Comparison of ENCODE assay signal across 9 mouse cellular contexts in the genomic region with DNA sequence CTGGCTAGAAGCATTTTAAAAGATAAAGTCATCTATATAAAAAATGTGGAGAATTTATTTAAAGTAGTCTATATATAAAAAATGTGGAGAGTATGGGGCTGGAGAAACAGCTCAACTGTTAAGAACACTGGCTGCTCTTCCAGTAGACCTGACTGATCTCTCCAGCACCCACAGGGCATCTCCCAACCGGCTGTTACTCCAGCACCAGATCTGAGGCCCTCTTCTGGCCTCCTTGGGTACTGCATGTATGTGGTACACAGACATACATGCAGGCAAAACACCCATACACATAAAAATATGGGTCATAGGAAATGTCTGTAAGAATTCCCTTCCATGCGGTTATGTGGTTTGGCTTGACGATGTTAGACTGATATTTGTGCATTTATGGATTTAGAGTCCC. TPM values are rescaled to one million over a fixed set of nuclear protein-coding genes. Genes with fewer than 3 reads are reported as not detected.
DNase-seq lines count a peak whose midpoint lies in the region; ATAC-seq and TF ChIP-seq lines count a peak whose summit lies in the region.
"Had no signal": no experiment of that assay in that cellular context is flagged by ENCODE, and none has a peak within 500 bp of the region (broad histone marks: within the 10 kb centered on the region; RNA-seq: fewer than 3 reads in every experiment).

No protein-coding gene starts in this region.

- peak; percentile 75 for TF ChIP-seq CTCF in liver, postnatal 0 days (IDR thresholded peaks at IDR 0.05; ENCODE audit: low read depth)

- no peak overlapping the region for H3K9ac ChIP-seq in midbrain, embryonic 14.5 days (replicated peaks; ENCODE audit: low read length)
- no peak overlapping the region for H3K9ac ChIP-seq in midbrain, embryonic 13.5 days (replicated peaks)
- no peak overlapping the region for H3K9ac ChIP-seq in liver, postnatal 0 days (replicated peaks)
- H3K9ac ChIP-seq: hindbrain, embryonic 15.5 days had no signal

- no peak for TF ChIP-seq EP300 in liver, postnatal 0 days (IDR thresholded peaks at IDR 0.05; ENCODE audit: low read depth)

- peak; percentile 4 for DNase-seq in cerebellum, adult 9-10 months
- no peak for DNase-seq in cerebellum, adult 9-11 months
- peak; percentile 40 for DNase-seq in midbrain, embryonic 14.5 days
- peak; percentile 66 to 73 for DNase-seq in adrenal gland, postnatal 36 days
- peak; percentile 32 to 49 for DNase-seq in heart, postnatal 10 days
- DNase-seq in liver, postnatal 0 days, result peak; percentile 76
- peak; percentile 21 to 46 for DNase-seq in spleen, postnatal 14 days (ENCODE audit: low spot score in 2 of 2)

- 49% methylated on average over 3 of the region's 3 CpGs for WGBS in midbrain, embryonic 14.5 days
- 52% methylated on average over 3 of the region's 3 CpGs for WGBS in midbrain, embryonic 13.5 days
- 35% methylated on average over 3 of the region's 3 CpGs for WGBS in liver, postnatal 0 days (ENCODE audit: insufficient replicate concordance)

- no peaks in the 10 kb centered on the region for H3K27me3 ChIP-seq in midbrain, embryonic 14.5 days (ENCODE audit: control insufficient read depth, insufficient read depth, low read length)
- H3K27me3 ChIP-seq in midbrain, embryonic 13.5 days, result no peaks in the 10 kb centered on the region
- H3K27me3 ChIP-seq in liver, postnatal 0 days (ENCODE audit: insufficient read depth, low read length), result no peaks in the 10 kb centered on the region
- H3K27me3 ChIP-seq: hindbrain, embryonic 15.5 days had no signal

- H3K27ac ChIP-seq in midbrain, embryonic 14.5 days (replicated peaks; ENCODE audit: low read depth, low read length), result no peak overlapping the region
- H3K27ac ChIP-seq in midbrain, embryonic 13.5 days, result no peak overlapping the region
- no peak overlapping the region for H3K27ac ChIP-seq in liver, postnatal 0 days (ENCODE audit: low read depth)
- H3K27ac ChIP-seq: hindbrain, embryonic 15.5 days had no signal

- H3K36me3 ChIP-seq in midbrain, embryonic 14.5 days (ENCODE audit: control insufficient read depth, insufficient read depth, low read length), result no peaks in the 10 kb centered on the region
- no peaks in the 10 kb centered on the region for H3K36me3 ChIP-seq in midbrain, embryonic 13.5 days
- H3K36me3 ChIP-seq in liver, postnatal 0 days (replicated peaks; ENCODE audit: insufficient read depth, low read length), result no peaks in the 10 kb centered on the region
- H3K36me3 ChIP-seq: hindbrain, embryonic 15.5 days had no signal

- H3K4me3 ChIP-seq in midbrain, embryonic 14.5 days (replicated peaks; ENCODE audit: low read depth, low read length), result no peak overlapping the region
- H3K4me3 ChIP-seq in midbrain, embryonic 13.5 days (replicated peaks), result no peak overlapping the region
- no peak overlapping the region for H3K4me3 ChIP-seq in liver, postnatal 0 days (ENCODE audit: low read depth, low read length)
- H3K4me3 ChIP-seq: hindbrain, embryonic 15.5 days had no signal

- H3K4me1 ChIP-seq in midbrain, embryonic 14.5 days (ENCODE audit: control insufficient read depth, insufficient read depth, low read length), result 0 out of 2 replicates have a peak, but pooled peaks cover 4% of the 10 kb centered on the region
- peaks cover 4% of the 10 kb centered on the region; the same call in 1 of the 2 replicates for H3K4me1 ChIP-seq in midbrain, embryonic 13.5 days (replicated peaks)
- no peaks in the 10 kb centered on the region for H3K4me1 ChIP-seq in liver, postnatal 0 days (ENCODE audit: insufficient read depth)
- H3K4me1 ChIP-seq: hindbrain, embryonic 15.5 days had no signal

- intact Hi-C loops in heart, postnatal 10 days (cut with DNase I), result loop anchor here (5.0 kb wide), 1 partner anchor 46 kb away; the partner anchor contains the start of gene Bdh2

- H3K4me2 ChIP-seq in midbrain, embryonic 14.5 days (ENCODE audit: low read length), result no peak overlapping the region
- no peak overlapping the region for H3K4me2 ChIP-seq in midbrain, embryonic 13.5 days (replicated peaks)
- no peak overlapping the region for H3K4me2 ChIP-seq in liver, postnatal 0 days (ENCODE audit: low read depth, low read length)
- H3K4me2 ChIP-seq: hindbrain, embryonic 15.5 days had no signal

- H3K9me3 ChIP-seq in midbrain, embryonic 14.5 days (ENCODE audit: control insufficient read depth, low read length), result no peaks in the 10 kb centered on the region
- H3K9me3 ChIP-seq in midbrain, embryonic 13.5 days, result no peaks in the 10 kb centered on the region
- H3K9me3 ChIP-seq in liver, postnatal 0 days (ENCODE audit: low read length), result no peaks in the 10 kb centered on the region
- H3K9me3 ChIP-seq: hindbrain, embryonic 15.5 days had no signal

- ATAC-seq in midbrain, embryonic 14.5 days (ENCODE audit: low FRiP score, low TSS enrichment), result no peak
- no peak for ATAC-seq in midbrain, embryonic 13.5 days
- no peak for ATAC-seq in liver, postnatal 0 days

RNA-seq across cellular contexts. Expression of gene Slc9b1, which starts 19.3 kb away (rescaled TPM):
- 0.82 TPM in 1 of 2 replicates, not detected in the other for polyA plus RNA-seq in midbrain, embryonic 14.5 days (2014; fragmentation: Nextera tagmentation; extraction: Ambion mirVana)
- 0.17 and 0.28 TPM in 2 replicates for polyA plus RNA-seq in midbrain, embryonic 13.5 days (2015; fragmentation: Nextera tagmentation; extraction: Ambion mirVana)
- total RNA-seq in adrenal gland, postnatal 36 days (2021), result under 1 TPM in 1 of 2 experiments, not detected in 1; 0.49 TPM
- total RNA-seq in heart, postnatal 10 days (2021), result under 1 TPM; 0.45 to 0.60 TPM
- polyA plus RNA-seq in liver, postnatal 0 days (2015; fragmentation: Nextera tagmentation; extraction: Ambion mirVana), result not detected in 2 replicates
- polyA plus RNA-seq: hindbrain, embryonic 15.5 days had no signal

RNA-seq across cellular contexts. Expression of gene Slc9b2, which starts 21.1 kb away (rescaled TPM):
- 1.0 and 1.8 TPM in 2 replicates for polyA plus RNA-seq in midbrain, embryonic 14.5 days (2014; fragmentation: Nextera tagmentation; extraction: Ambion mirVana)
- polyA plus RNA-seq in midbrain, embryonic 13.5 days (2015; fragmentation: Nextera tagmentation; extraction: Ambion mirVana), result 0.39 and 1.1 TPM in 2 replicates
- total RNA-seq in adrenal gland, postnatal 36 days (2021), result 1 to 10 TPM in 1 of 2 experiments, under 1 TPM in 1; 0.56 to 2.0 TPM
- total RNA-seq in heart, postnatal 10 days (2021), result under 1 TPM; 0.20 to 0.43 TPM
- 0.11 TPM in 1 of 2 replicates, not detected in the other for polyA plus RNA-seq in liver, postnatal 0 days (2015; fragmentation: Nextera tagmentation; extraction: Ambion mirVana)

RNA-seq across cellular contexts. Expression of gene Bdh2, which starts 47.5 kb away (rescaled TPM):
- 3.8 and 4.7 TPM in 2 replicates for polyA plus RNA-seq in midbrain, embryonic 14.5 days (2014; fragmentation: Nextera tagmentation; extraction: Ambion mirVana)
- polyA plus RNA-seq in midbrain, embryonic 13.5 days (2015; fragmentation: Nextera tagmentation; extraction: Ambion mirVana), result 4.3 TPM in 2 replicates
- 1 to 10 TPM; 2.2 to 3.0 TPM for total RNA-seq in adrenal gland, postnatal 36 days (2021)
- total RNA-seq in heart, postnatal 10 days (2021), result 1 to 10 TPM; 5.1 to 6.6 TPM
- polyA plus RNA-seq in liver, postnatal 0 days (2015; fragmentation: Nextera tagmentation; extraction: Ambion mirVana), result 0.59 and 0.67 TPM in 2 replicates
